Mouse (Mus musculus) brain, embryonic 14.5 days (tissue): ENCODE data around the gene Lexm.

Experiments used
- CTCF ChIP-seq: fragments of 200-500 bp; IDR thresholded peaks from 2 replicates; pipeline ENCODE4 v1.5.1; 2012; ENCODE audit warnings: inconsistent platforms, mild to moderate bottlenecking, moderate library complexity, borderline replicate concordance; ENCODE audit not compliant: insufficient read depth, insufficient read length; ENCODE audit errors: extremely low read depth
- POLR2A ChIP-seq: fragments of 200-500 bp; IDR thresholded peaks from 2 replicates; pipeline ENCODE4 v1.6.1; 2012; ENCODE audit warnings: mild to moderate bottlenecking, inconsistent platforms, borderline replicate concordance; ENCODE audit not compliant: poor library complexity, insufficient read depth, insufficient read length, severe bottlenecking; ENCODE audit errors: extremely low read depth

- no peak for TF ChIP-seq POLR2A
- no peak for TF ChIP-seq CTCF
Measured at GRCm38 (mm10) chr4:106582428-106583153, 34.5 kb downstream of the Lexm start.
